Mouse (Mus musculus): Measurements from ENCODE around the gene Aifm1. TPM values are rescaled to one million over a fixed set of nuclear protein-coding genes. Genes with fewer than 3 reads are reported as not detected.

Aifm1 gene
- polyA plus RNA-seq, 1 experiment from 2014 or later, result 42.1 TPM

Other genes with a start within 250 kb of the Aifm1 start
- 6.8 and 7.3 TPM in 2 replicates for gene Bcorl1, start 172.2 kb downstream of the Aifm1 start, polyA plus RNA-seq (2015; fragmentation: Nextera tagmentation; extraction: Ambion mirVana)
- 0.35 and 0.82 TPM in 2 replicates for gene Elf4, start 50.4 kb downstream of the Aifm1 start, polyA plus RNA-seq (2015; fragmentation: Nextera tagmentation; extraction: Ambion mirVana)
- gene Rab33a, start 5.7 kb upstream of the Aifm1 start, polyA plus RNA-seq (2015; fragmentation: Nextera tagmentation; extraction: Ambion mirVana), result 88.5 and 98.7 TPM in 2 replicates
- 6.6 and 7.2 TPM in 2 replicates for gene Zfp280c, start 80.9 kb upstream of the Aifm1 start, polyA plus RNA-seq (2015; fragmentation: Nextera tagmentation; extraction: Ambion mirVana)
- 42.8 and 45.5 TPM in 2 replicates for gene Slc25a14, start 109.8 kb upstream of the Aifm1 start, polyA plus RNA-seq (2015; fragmentation: Nextera tagmentation; extraction: Ambion mirVana)
- not detected in 2 replicates for gene Gpr119, start 160.9 kb upstream of the Aifm1 start, polyA plus RNA-seq (2015; fragmentation: Nextera tagmentation; extraction: Ambion mirVana)
- gene Rbmx2, start 181.4 kb upstream of the Aifm1 start, polyA plus RNA-seq (2015; fragmentation: Nextera tagmentation; extraction: Ambion mirVana), result 16.9 and 17.2 TPM in 2 replicates